Mouse (Mus musculus): ENCODE results near the gene Sar1b.
"Not testable (repeated sequence)": the region's sequence is repeated elsewhere in the genome, so short reads cannot be mapped to it uniquely, and the experiment has no call there.

Gene Sar1b

DNA sequence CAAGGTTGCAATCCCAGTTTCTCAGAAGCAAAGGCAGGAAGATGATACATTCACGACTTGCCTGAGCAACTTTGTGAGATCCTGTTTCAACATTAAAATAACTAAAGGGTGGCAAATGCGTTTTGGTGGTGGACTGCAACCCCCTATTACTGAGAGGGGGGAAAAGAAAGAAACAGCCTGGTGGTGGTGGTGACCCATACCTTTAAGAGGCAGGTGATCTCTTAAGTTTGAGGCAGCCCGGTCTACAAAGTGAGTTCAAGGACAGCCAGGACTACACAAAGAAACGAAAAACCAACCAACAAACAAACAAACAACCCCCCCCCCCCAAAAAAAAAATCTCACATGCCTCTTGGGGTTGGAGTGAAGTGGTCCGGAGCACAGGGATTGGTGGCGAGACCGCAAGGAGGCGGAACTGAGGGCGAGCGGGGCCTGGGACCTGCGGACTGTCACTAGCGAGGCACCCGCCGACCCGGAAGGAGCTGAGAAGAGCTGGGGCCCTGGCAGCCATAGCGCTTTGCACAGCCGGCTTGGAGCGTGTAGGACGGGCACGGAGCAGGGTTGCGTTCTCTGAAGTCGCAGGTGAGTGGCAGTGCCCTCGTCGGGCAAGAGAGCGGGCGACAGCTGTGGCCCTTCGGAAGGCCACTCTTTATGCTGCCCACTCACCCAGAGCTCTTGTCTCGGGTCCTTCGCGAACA is at the start of gene Sar1b, which contains the start of gene Sec24a:
Sar1b (plus strand) TSS at position 475 of the 695 bp plus-strand sequence.
Sec24a (minus strand) TSS at position 422 of the 695 bp plus-strand sequence.
- peak; percentile 76 for DNase-seq (ENCODE audit: low spot score)

GRCm38 (mm10) chr11:51721066-51721465 is 42.4 kb upstream of the Sar1b start:
- no peak for DNase-seq (ENCODE audit: low spot score)

DNA sequence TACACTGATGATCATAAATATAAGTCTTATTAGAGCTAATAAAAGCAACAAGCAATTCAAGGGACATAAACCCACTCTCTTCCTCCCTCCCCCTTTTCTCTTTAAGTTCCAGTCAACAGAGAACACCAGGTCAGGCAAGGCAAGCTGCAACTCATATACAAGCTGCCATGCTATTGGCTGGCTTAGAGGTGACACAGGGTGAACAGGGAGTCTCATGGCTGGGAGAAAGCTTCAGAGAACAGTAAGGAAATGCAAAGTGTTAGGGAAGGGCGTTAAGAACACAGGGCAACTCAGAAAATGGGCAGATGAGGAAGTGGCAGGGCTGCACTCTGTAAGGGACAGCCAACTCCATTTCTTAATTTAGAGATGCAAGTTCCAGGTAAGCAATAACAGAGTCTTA is 30.6 kb upstream of the Sar1b start:
- DNase-seq (ENCODE audit: low spot score) = no peak

- not testable (repeated sequence) for DNase-seq (ENCODE audit: low spot score)
Observed at GRCm38 (mm10) chr11:51734218-51734617, 29.3 kb upstream of the Sar1b start.

GRCm38 (mm10) chr11:51738651-51739403 is 24.7 kb upstream of the Sar1b start:
- peak; percentile 61 for DNase-seq (ENCODE audit: low spot score)

DNA sequence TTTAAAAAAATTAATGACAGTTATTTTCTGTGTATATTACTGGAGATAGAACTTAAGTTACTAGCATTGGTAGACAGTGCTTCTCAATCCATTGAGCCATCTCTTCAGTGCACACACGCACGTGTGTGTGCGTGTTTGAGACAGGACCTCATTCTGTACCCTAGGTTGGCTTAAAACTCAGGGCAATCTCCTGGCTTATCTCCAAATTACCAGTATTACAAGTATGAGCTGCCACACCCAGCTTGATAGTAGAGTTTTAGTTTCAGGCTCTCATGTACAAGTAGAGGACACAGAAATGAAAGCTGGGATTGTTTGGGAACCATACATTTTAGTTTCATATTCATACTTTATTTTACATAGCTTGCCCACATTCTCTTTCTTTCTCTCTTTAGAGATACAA is 22.8 kb upstream of the Sar1b start:
- DNase-seq (ENCODE audit: low spot score) = peak; percentile 55

- no peak for DNase-seq (ENCODE audit: low spot score)
Observed at GRCm38 (mm10) chr11:51746096-51746495, 17.4 kb upstream of the Sar1b start.

GRCm38 (mm10) chr11:51751623-51752225 is 11.8 kb upstream of the Sar1b start:
- not testable (repeated sequence) for DNase-seq (ENCODE audit: low spot score)

- DNase-seq (ENCODE audit: low spot score) = no peak
Observed at GRCm38 (mm10) chr11:51755621-51756311, 7.7 kb upstream of the Sar1b start.

DNA sequence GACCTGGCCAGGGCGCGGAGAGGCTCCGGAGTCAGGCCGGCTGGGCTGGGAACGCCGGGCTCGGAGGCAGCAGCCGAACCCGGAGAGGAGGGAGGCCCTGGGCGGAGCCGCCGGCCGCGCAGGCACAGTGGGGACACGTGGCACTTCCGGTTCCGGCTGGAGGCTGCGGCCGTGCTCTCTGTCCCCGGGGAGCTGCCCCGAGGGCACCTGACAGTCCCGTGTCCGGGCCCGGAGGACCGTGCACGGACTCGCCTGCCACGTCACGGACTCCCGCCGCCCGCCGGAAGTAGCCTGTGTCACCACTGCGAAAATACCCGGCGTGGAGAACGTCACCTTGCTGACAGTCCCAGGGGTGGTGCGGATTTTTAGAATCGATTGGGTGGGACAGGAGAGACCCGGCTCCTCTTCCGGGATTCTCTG is 7.1 kb upstream of the Sar1b start:
- DNase-seq (ENCODE audit: low spot score) = peak; percentile 84

GRCm38 (mm10) chr11:51757023-51757422 is 6.5 kb upstream of the Sar1b start:
- DNase-seq (ENCODE audit: low spot score) = no peak

DNA sequence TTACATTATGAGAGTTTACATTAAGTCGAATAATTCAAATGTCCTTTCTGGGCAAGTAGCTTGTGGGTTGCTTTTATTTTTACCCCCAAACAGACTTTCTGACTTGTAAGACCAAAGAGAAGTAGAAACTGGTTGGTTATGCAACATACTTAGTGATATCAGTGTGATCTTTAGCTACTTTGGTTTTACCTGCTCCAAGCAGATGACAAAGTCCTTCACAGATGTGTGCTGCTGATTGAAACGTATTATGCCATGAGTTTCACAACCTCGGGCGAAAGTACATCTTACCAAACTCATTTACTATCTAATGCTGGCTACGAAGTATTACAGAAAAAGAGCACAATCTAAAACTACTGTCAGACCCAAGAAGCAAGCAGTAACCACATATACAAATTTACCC is 5.9 kb upstream of the Sar1b start:
- DNase-seq (ENCODE audit: low spot score) = no peak

DNA sequence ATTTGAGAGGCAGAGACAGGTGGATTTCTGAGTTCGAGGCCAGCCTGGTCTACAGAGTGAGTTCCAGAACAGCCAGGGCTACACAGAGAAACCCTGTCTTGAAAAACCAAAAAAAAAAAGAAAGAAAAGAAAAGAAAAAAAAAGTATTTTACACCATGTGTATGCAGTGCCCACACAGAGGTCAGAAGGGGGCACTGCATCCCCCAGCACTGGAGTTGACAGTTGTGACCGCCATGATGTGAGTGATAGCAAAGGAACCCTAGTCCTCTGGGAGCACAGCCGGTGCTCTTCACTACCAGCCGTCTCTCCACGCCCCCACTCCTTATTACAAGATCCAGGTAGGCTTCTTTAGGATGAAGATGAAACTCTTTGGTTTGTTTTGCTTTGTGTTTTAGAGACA is 5.3 kb upstream of the Sar1b start:
- DNase-seq (ENCODE audit: low spot score) = not testable (repeated sequence)

DNA sequence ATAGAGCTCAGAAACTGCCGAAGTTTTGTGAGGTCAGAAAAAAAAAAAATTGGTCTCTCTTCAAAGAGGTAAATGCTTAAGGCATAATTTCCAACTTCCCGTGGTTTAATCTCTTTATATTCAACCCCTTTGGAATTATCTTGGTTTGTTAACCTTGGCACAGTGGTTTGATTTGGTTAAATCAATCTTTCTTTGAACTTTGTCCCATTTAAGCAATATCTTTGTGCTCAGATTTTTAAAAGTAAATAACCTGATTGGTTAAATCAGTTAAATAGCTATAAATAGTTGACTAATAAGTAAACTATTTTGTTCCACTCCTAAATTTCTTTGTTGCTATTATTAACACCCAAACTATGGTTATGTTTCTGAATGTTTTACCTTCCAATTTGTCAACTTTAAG is 4.2 kb upstream of the Sar1b start:
- no peak for DNase-seq (ENCODE audit: low spot score)

DNA sequence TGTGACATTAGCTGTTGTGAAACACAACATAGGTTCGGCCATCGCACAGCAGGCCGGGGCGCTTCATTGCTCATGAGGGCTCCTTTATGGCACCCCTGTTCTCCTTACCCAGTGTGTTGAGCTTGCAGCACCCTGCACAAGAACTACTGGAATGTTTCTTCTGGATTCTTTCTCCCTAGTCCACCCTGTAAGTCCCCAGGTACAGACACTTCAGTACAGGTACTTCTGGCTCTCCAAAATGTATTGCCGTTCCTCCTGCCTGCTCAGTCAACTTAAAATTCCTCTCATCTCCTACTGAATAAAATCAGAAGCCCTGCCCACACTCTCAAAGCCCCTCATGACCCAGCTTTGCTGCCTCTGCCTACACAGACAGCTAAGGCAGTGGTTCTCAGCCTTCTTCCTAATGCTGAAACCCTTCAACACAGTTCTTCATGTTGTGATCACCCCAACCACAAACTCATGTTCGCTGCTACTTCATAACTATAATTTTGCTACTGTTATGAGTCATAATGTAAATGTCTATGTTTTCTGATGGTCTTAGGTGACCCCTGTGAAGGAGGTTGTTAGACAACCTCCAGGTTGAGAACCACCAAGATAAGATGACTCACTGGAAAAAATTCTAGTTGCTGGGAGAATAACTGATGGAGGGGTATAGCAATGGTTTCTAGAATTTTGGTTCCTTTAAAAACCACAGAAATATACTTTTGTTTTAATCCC is 3.4 kb upstream of the Sar1b start:
- no peak for DNase-seq (ENCODE audit: low spot score)

GRCm38 (mm10) chr11:51761241-51761640 is 2.2 kb upstream of the Sar1b start:
- DNase-seq (ENCODE audit: low spot score) = no peak

DNA sequence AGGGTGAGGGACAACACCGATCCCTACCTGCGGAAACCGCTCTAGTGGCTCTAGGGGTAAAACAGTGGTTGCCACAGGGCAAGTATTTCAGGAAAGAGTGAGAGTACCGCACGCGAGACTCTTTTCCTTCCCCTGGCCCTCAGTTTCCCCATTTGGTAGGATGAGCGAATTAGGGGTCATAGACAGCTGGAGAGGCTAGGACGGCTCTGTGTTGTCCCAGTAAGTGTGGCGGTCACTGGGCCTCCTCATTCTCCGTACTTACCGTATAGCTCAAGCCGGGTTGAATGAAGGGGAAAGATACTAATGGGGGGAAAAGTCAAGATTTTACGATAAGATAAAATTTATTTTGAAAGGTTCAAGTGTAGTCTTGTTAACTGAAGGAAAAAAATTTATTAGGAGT is 468 bp downstream of the Sar1b start:
- no peak for DNase-seq (ENCODE audit: low spot score)

DNA sequence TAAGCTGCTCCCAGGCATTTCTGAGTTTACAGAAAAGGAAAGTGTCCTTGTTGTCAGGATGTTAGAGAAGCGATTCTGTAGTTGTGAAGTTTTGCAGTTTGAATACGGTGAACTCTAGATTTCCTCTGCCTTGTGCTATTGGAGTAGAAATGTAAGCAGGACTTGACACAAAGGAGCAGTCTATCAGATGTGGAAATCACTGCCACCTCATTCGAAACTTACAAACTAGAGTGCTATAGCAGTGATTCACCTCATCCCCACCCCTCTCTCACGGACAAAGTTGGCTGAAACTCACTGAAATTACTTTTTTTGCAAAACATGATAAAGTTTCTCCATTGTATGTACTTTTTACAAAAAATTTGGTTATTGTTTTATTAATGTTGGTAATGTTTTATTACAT is 1.3 kb downstream of the Sar1b start:
- DNase-seq (ENCODE audit: low spot score) = no peak

- no peak for DNase-seq (ENCODE audit: low spot score)
Observed at GRCm38 (mm10) chr11:51767579-51768220, 4.2 kb downstream of the Sar1b start.

- no peak for DNase-seq (ENCODE audit: low spot score)
Observed at GRCm38 (mm10) chr11:51768296-51768695, 4.8 kb downstream of the Sar1b start.

DNA sequence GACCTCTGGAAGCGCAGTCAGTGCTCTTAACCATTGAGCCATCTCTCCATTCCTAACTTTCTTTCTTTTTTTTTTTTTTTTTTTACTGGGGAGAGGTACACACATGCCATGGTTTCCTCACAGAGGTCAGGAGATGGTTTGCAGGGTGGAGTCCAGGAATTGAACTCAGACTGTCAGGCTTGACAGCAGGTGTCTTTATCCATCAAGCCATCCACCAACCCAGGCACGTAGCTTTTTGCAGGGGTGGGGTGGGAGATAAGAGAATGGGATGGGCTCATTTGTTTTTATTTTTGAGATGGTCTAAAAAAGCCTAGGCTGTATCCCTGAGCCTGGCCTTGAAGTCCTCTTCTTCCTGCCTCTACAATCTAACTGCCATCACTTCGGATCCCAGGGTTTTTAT is 12.0 kb downstream of the Sar1b start:
- peak; percentile 31 for DNase-seq (ENCODE audit: low spot score)

Data from c-Kit-positive CD71-positive TER-119-positive erythroid progenitor cells, embryonic 14.5 days (primary cell).